In genomic region chr7:119974214-119974613, GRCm38 (mm10) we compare ENCODE assay signal across 26 mouse cellular contexts.
DNase-seq lines count a peak whose midpoint lies in the region; ATAC-seq and TF ChIP-seq lines count a peak whose summit lies in the region.
"Had no signal": no experiment of that assay in that cellular context is flagged by ENCODE, and none has a peak within 500 bp of the region (broad histone marks: within the 10 kb centered on the region; RNA-seq: fewer than 3 reads in every experiment).

No protein-coding gene starts in this region.

- peak overlapping the region; percentile 57 for H3K27ac ChIP-seq in MEL (ENCODE audit: control insufficient read depth, low read depth, low read length)
- no peak overlapping the region for H3K27ac ChIP-seq in intestine, embryonic 15.5 days
- H3K27ac ChIP-seq: forebrain, embryonic 12.5 days; hindbrain, embryonic 12.5 days; hindbrain, postnatal 0 days; limb, embryonic 12.5 days; liver, embryonic 15.5 days; midbrain, embryonic 10.5 days; midbrain, embryonic 15.5 days had no signal

- peak; percentile 50 to 69; a peak in 3 of 4 replicates for TF ChIP-seq EP300 in MEL (IDR thresholded peaks at IDR 0.05; ENCODE audit: low read depth in 1 of 2, low read length in 2 of 2)

- H3K36me3 ChIP-seq in MEL (ENCODE audit: control insufficient read depth in 1 of 2, insufficient read depth in 2 of 2, low read length in 2 of 2), result peaks cover 0 to 25% of the 10 kb centered on the region in 2 experiments; a peak in 2 of 4 replicates
- H3K36me3 ChIP-seq in intestine, embryonic 15.5 days, result no peaks in the 10 kb centered on the region
- H3K36me3 ChIP-seq: forebrain, embryonic 12.5 days; hindbrain, embryonic 12.5 days; limb, embryonic 12.5 days; liver, embryonic 15.5 days; midbrain, embryonic 10.5 days; midbrain, embryonic 15.5 days had no signal

- TF ChIP-seq CTCF in MEL (IDR thresholded peaks at IDR 0.05 in 2 of 3, conservative IDR thresholded peaks at IDR 0.05 in 1 of 3; ENCODE audit: control insufficient read depth in 1 of 3, insufficient read depth in 1 of 3, low read depth in 2 of 3, low read length in 3 of 3, poor library complexity in 1 of 3, severe bottlenecking in 1 of 3), result no peak

- peak; percentile 3 to 5 for DNase-seq in right cerebral cortex, adult 2 months (ENCODE audit: low spot score in 2 of 2)
- DNase-seq in right cerebral cortex, postnatal 4 days, result no peak
- DNase-seq in MEL (ENCODE audit: low read depth, low spot score), result peak; percentile 73
- DNase-seq in brain, adult 2 months (ENCODE audit: low read depth, low spot score), result peak; percentile 61
- DNase-seq in gastrocnemius, postnatal 36 days, result no peak
- DNase-seq: adrenal gland, postnatal 25 days; cerebellum, adult 9-10 months; forebrain, postnatal 0 days; gastrocnemius, postnatal 14 days; heart, postnatal 36 days; kidney, adult 8-10 months; kidney, postnatal 10 days; layer of hippocampus, adult 9-11 months; lung, embryonic 14.5 days; lung, postnatal 14 days had no signal

- TF ChIP-seq POLR2A in MEL (IDR thresholded peaks at IDR 0.05; ENCODE audit: control insufficient read depth in 1 of 2, insufficient read depth in 1 of 2, low read depth in 1 of 2, low read length in 2 of 2, poor library complexity in 1 of 2), result no peak

- no peak for ATAC-seq in megakaryocyte progenitor cell, adult 5-6 weeks (replicated peaks; ENCODE audit: poor library complexity)
- no peak for ATAC-seq in intestine, embryonic 15.5 days
- ATAC-seq: forebrain, postnatal 0 days; hindbrain, postnatal 0 days; intestine, embryonic 16.5 days; midbrain, embryonic 15.5 days had no signal

- intact Hi-C loops in gastrocnemius, postnatal 36 days (cut with DNase I), result no loop called here

- peaks cover 19 to 32% of the 10 kb centered on the region in 2 experiments for H3K4me1 ChIP-seq in MEL (ENCODE audit: control insufficient read depth in 1 of 2, insufficient read depth in 2 of 2, low read length in 2 of 2)
- no peaks in the 10 kb centered on the region for H3K4me1 ChIP-seq in intestine, embryonic 15.5 days (replicated peaks)
- H3K4me1 ChIP-seq: forebrain, embryonic 12.5 days; hindbrain, embryonic 12.5 days; limb, embryonic 12.5 days; liver, embryonic 15.5 days; midbrain, embryonic 10.5 days; midbrain, embryonic 15.5 days had no signal

- 84% methylated on average over 5 of the region's 5 CpGs for WGBS in intestine, embryonic 15.5 days

- no peaks in the 10 kb centered on the region for H3K27me3 ChIP-seq in MEL (ENCODE audit: control insufficient read depth in 1 of 2, insufficient read depth in 2 of 2, low read length in 2 of 2)
- H3K27me3 ChIP-seq in intestine, embryonic 15.5 days (replicated peaks), result no peaks in the 10 kb centered on the region
- H3K27me3 ChIP-seq: forebrain, embryonic 12.5 days; hindbrain, embryonic 12.5 days; limb, embryonic 12.5 days; liver, embryonic 15.5 days; midbrain, embryonic 15.5 days had no signal

- H3K79me2 ChIP-seq in MEL (ENCODE audit: control insufficient read depth, insufficient read depth, low read length, poor library complexity), result no peaks in the 10 kb centered on the region

- no peak overlapping the region for H3K4me2 ChIP-seq in intestine, embryonic 15.5 days (replicated peaks)
- H3K4me2 ChIP-seq: forebrain, embryonic 12.5 days; heart, embryonic 11.5 days; hindbrain, embryonic 12.5 days; limb, embryonic 12.5 days; liver, embryonic 15.5 days; lung, embryonic 14.5 days; midbrain, embryonic 15.5 days had no signal

- H3K9me3 ChIP-seq in MEL (replicated peaks; ENCODE audit: insufficient read depth, low read length), result no peaks in the 10 kb centered on the region
- H3K9me3 ChIP-seq in intestine, embryonic 15.5 days, result no peaks in the 10 kb centered on the region
- H3K9me3 ChIP-seq: forebrain, embryonic 12.5 days; hindbrain, embryonic 12.5 days; limb, embryonic 12.5 days; liver, embryonic 15.5 days; midbrain, embryonic 10.5 days; midbrain, embryonic 15.5 days had no signal

- no peak for TF ChIP-seq RAD21 in MEL (IDR thresholded peaks at IDR 0.05; ENCODE audit: low read depth, low read length)

- H3K4me3 ChIP-seq in MEL (ENCODE audit: control insufficient read depth in 1 of 2, insufficient read depth in 1 of 2, low read depth in 2 of 2, low read length in 2 of 2), result no peak overlapping the region; a peak in 1 of 4 replicates
- H3K4me3 ChIP-seq in intestine, embryonic 15.5 days (replicated peaks), result no peak overlapping the region
- H3K4me3 ChIP-seq: forebrain, embryonic 12.5 days; hindbrain, embryonic 12.5 days; limb, embryonic 12.5 days; liver, embryonic 15.5 days; midbrain, embryonic 10.5 days; midbrain, embryonic 15.5 days had no signal

- H3K9ac ChIP-seq in MEL (ENCODE audit: control insufficient read depth, low read depth, low read length, poor library complexity, severe bottlenecking), result no peak overlapping the region
- H3K9ac ChIP-seq in intestine, embryonic 15.5 days, result no peak overlapping the region
- H3K9ac ChIP-seq: forebrain, embryonic 12.5 days; forebrain, postnatal 0 days; hindbrain, embryonic 12.5 days; limb, embryonic 12.5 days; liver, embryonic 15.5 days; lung, embryonic 14.5 days; midbrain, embryonic 15.5 days had no signal

TF ChIP-seq in MEL, 35 proteins besides CTCF, POLR2A, EP300 and RAD21:
- peak; percentile 69 for TF ChIP-seq RCOR1 (IDR thresholded peaks at IDR 0.05; ENCODE audit: low read depth, low read length)
- TF ChIP-seq ETS1 (IDR thresholded peaks at IDR 0.05; ENCODE audit: low read depth, low read length), result peak; percentile 64
- TF ChIP-seq MAFK (IDR thresholded peaks at IDR 0.05; ENCODE audit: borderline replicate concordance, low read depth, low read length), result peak; percentile 66; the same call in 1 of the 2 replicates
- TF ChIP-seq KAT2A (conservative IDR thresholded peaks at IDR 0.05; ENCODE audit: low read depth, low read length), result no peak
- peak; percentile 51; the same call in 1 of the 2 replicates for TF ChIP-seq GABPA (IDR thresholded peaks at IDR 0.05; ENCODE audit: low read depth, low read length)
- no peak for TF ChIP-seq SMC3 (IDR thresholded peaks at IDR 0.05; ENCODE audit: low read depth, low read length)
- no peak for TF ChIP-seq POLR2AphosphoS2 (IDR thresholded peaks at IDR 0.05; ENCODE audit: low read length)
- TF ChIP-seq HCFC1 (IDR thresholded peaks at IDR 0.05; ENCODE audit: low read depth, low read length), result no peak

Comparison
In these comparisons a context has a peak if more than half of its experiments do, and no peak if none do; other contexts are left out.
1. DNase-seq: peak in right cerebral cortex, adult 2 months (2 of 2), MEL (single experiment) and brain, adult 2 months (single experiment); none in right cerebral cortex, postnatal 4 days (single experiment) and gastrocnemius, postnatal 36 days (0 of 2).